Mouse (Mus musculus) thymus, adult 2 months (tissue): ENCODE data around the gene Gtpbp8. TPM values are rescaled to one million over a fixed set of nuclear protein-coding genes. Genes with fewer than 3 reads are reported as not detected.
A peak's percentile ranks its signal among the peaks of the same experiment; 100 is the strongest.

ENCODE experiments used
- DNase-seq: peaks from one replicate; pipeline ENCODE4 v3.0.0; 2021
- H3K27ac ChIP-seq: fragments of 200-500 bp; 2 replicates; pipeline ENCODE4 v1.5.1; 2012; ENCODE audit warnings: low read length, control low read depth; ENCODE audit not compliant: control insufficient read depth, insufficient read depth
- H3K27me3 ChIP-seq: fragments of 200-500 bp; 2 replicates; pipeline ENCODE4 v1.6.1; 2012; ENCODE audit warnings: mild to moderate bottlenecking, low read length, moderate library complexity, mixed read lengths; ENCODE audit not compliant: control insufficient read depth, insufficient read depth
- H3K36me3 ChIP-seq: fragments of 200-500 bp; 2 replicates; pipeline ENCODE4 v1.6.1; 2012; ENCODE audit warnings: mild to moderate bottlenecking, low read length, moderate library complexity; ENCODE audit not compliant: control insufficient read depth, insufficient read depth
- H3K4me1 ChIP-seq: fragments of 200-500 bp; replicated peaks from 2 replicates; pipeline ENCODE4 v1.6.1; 2012; ENCODE audit warnings: low read length; ENCODE audit not compliant: control insufficient read depth, insufficient read depth
- H3K4me3 ChIP-seq: fragments of 200-500 bp; 2 replicates; pipeline ENCODE4 v1.5.1; 2012; ENCODE audit warnings: mild to moderate bottlenecking, low read length, control low read depth, moderate library complexity; ENCODE audit not compliant: control insufficient read depth, insufficient read depth
- CTCF ChIP-seq: fragments of 200-500 bp; IDR thresholded peaks from 2 replicates; pipeline ENCODE4 v1.5.1; 2012; ENCODE audit warnings: mild to moderate bottlenecking, control low read depth, low read length, moderate library complexity, borderline replicate concordance; ENCODE audit not compliant: control insufficient read depth, poor library complexity, insufficient read depth; ENCODE audit errors: extremely low read depth
- POLR2A ChIP-seq: fragments of 200-500 bp; IDR thresholded peaks from 2 replicates; pipeline ENCODE4 v1.6.1; 2012; ENCODE audit warnings: mild to moderate bottlenecking, low read length, control low read depth, moderate library complexity; ENCODE audit not compliant: control insufficient read depth, poor library complexity, insufficient read depth; ENCODE audit errors: extremely low read depth
- WGBS: fragments of 180-500 bp; shearing (Covaris S2); methylation state at CpG from one replicate; pipeline ENCODE4 v1.1.7; 2018; 5-methylcytosine and 5-hydroxymethylcytosine counted together
- polyA plus RNA-seq: library from polyadenylated mRNA; depleted of rRNA; stranded (reverse); fragments of >200 nt; gene quantifications from 2 replicates; pipeline ENCODE4 v1.2.3, GENCODE M21; 2012

The Gtpbp8 gene
- polyA plus RNA-seq, 1 experiment = 5.4 TPM

- Histone ChIP-seq H3K27me3 (no peaks in the 10 kb centered on the region), H3K27ac (no peak overlapping the region), H3K36me3 (peaks cover 68% of the 10 kb centered on the region), H3K4me1 (peaks cover 4% of the 10 kb centered on the region; the same call in 1 of the 2 replicates), H3K4me3 (no peak overlapping the region)
- no peak for DNase-seq
- TF ChIP-seq CTCF (no peak), POLR2A (no peak)
- 86% methylated on average over 3 of the region's 3 CpGs for WGBS
These were observed 12.1 kb downstream of the Gtpbp8 start for GRCm38 (mm10) chr16:44734059-44734458.

GRCm38 (mm10) chr16:44727525-44727924 is 18.6 kb downstream of the Gtpbp8 start:
- Histone ChIP-seq H3K4me1 (peaks cover 7% of the 10 kb centered on the region), H3K4me3 (no peak overlapping the region), H3K27me3 (no peaks in the 10 kb centered on the region), H3K27ac (no peak overlapping the region), H3K36me3 (peaks cover 24% of the 10 kb centered on the region)
- TF ChIP-seq CTCF (no peak), POLR2A (no peak)
- DNase-seq = no peak
- 70% methylated on average over 3 of the region's 3 CpGs for WGBS

- Histone ChIP-seq H3K36me3 (peaks cover 11% of the 10 kb centered on the region), H3K4me3 (no peak overlapping the region), H3K4me1 (peaks cover 7% of the 10 kb centered on the region), H3K27ac (no peak overlapping the region), H3K27me3 (no peaks in the 10 kb centered on the region)
- TF ChIP-seq POLR2A (no peak), CTCF (no peak)
- peak; percentile 67 for DNase-seq
- WGBS = 47% methylated on average over 14 of the region's 14 CpGs
These were observed 20.6 kb downstream of the Gtpbp8 start for GRCm38 (mm10) chr16:44725286-44726223.

GRCm38 (mm10) chr16:44724847-44725246 is 21.3 kb downstream of the Gtpbp8 start:
- WGBS = 1% methylated on average over 14 of the region's 14 CpGs
- Histone ChIP-seq H3K36me3 (peaks cover 8% of the 10 kb centered on the region), H3K4me1 (peaks cover 7% of the 10 kb centered on the region), H3K27ac (peak overlapping the region; percentile 9; the same call in 1 of the 2 replicates), H3K27me3 (no peaks in the 10 kb centered on the region), H3K4me3 (peak overlapping the region; percentile 90)
- DNase-seq = no peak
- TF ChIP-seq CTCF (no peak), POLR2A (no peak)

GRCm38 (mm10) chr16:44724083-44724787 is 21.9 kb downstream of the Gtpbp8 start, which contains the start of gene Nepro:
TSS of gene Nepro (plus strand) at chr16:44724301.
- Histone ChIP-seq H3K36me3 (peaks cover 2% of the 10 kb centered on the region; the same call in 1 of the 2 replicates), H3K27me3 (no peaks in the 10 kb centered on the region), H3K4me3 (peak within 1 kb of the TSS; percentile 90), H3K4me1 (peaks cover 7% of the 10 kb centered on the region), H3K27ac (peak within 1 kb of the TSS; percentile 9; the same call in 1 of the 2 replicates)
- TF ChIP-seq CTCF (peak; percentile 62; the same call in 1 of the 2 replicates), POLR2A (peak; percentile 63)
- WGBS = under 1% methylated on average over 64 of the region's 64 CpGs
- peak; percentile 91 for DNase-seq

- H3K27ac ChIP-seq = no peak overlapping the region
These were observed 23.5 kb downstream of the Gtpbp8 start for GRCm38 (mm10) chr16:44722666-44723065.

More at GRCm38 (mm10) chr16:44722666-44723065, 23.5 kb downstream of the Gtpbp8 start:
- no peak for DNase-seq
- Histone ChIP-seq H3K4me3 (no peak overlapping the region), H3K4me1 (peaks cover 7% of the 10 kb centered on the region), H3K36me3 (no peaks in the 10 kb centered on the region), H3K27me3 (no peaks in the 10 kb centered on the region)
- TF ChIP-seq POLR2A (no peak), CTCF (no peak)
- WGBS = 95% methylated on average over 2 of the region's 2 CpGs
